Mouse (Mus musculus): ENCODE results near the gene Gpr157. TPM values are rescaled to one million over a fixed set of nuclear protein-coding genes. Genes with fewer than 3 reads are reported as not detected.
A peak's percentile ranks its signal among the peaks of the same experiment; 100 is the strongest.

Gene Gpr157
- polyA plus RNA-seq, 1 experiment from 2014 or later: 0.55 TPM

DNA sequence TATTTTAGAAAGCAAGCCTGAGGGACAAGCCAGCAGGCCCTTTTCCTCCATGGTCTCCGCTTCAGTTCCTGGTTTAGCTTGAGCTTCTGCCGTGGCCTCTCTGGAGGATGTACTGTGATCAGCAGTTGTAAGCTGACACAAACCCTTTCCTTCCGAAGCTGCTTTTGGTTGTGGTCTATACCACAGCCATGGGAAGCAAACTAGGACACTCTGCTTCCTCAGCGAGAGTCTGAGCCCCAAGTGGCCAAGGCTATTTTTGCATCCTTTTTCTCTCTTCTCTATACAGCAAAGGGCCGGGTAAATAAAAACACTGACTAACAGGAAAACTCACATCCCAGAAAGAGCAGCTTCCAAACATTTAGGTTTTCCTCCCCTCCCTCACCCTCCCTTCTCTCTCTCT lies 30.1 kb downstream of the Gpr157 start:
- TF ChIP-seq EP300 (optimal IDR thresholded peaks at IDR 0.05) (no peak), CTCF (IDR thresholded peaks at IDR 0.05; ENCODE audit: low read depth) (peak; percentile 45)
- Histone ChIP-seq H3K27me3 (ENCODE audit: control insufficient read depth, insufficient read depth, low read length) (no peaks in the 10 kb centered on the region), H3K27ac (replicated peaks) (no peak overlapping the region), H3K36me3 (ENCODE audit: control insufficient read depth, insufficient read depth, low read length) (no peaks in the 10 kb centered on the region), H3K4me1 (replicated peaks; ENCODE audit: control insufficient read depth, insufficient read depth) (no peaks in the 10 kb centered on the region), H3K4me2 (replicated peaks; ENCODE audit: low read depth) (no peak overlapping the region), H3K4me3 (ENCODE audit: low read depth, low read length) (no peak overlapping the region), H3K9ac (ENCODE audit: low read length) (no peak overlapping the region), H3K9me3 (ENCODE audit: control insufficient read depth, low read length) (no peaks in the 10 kb centered on the region)
- DNase-seq (ENCODE audit: low spot score) (no peak), ATAC-seq (ENCODE audit: low FRiP score, low TSS enrichment) (no peak)
- 43% methylated on average over 5 of the region's 5 CpGs for WGBS

DNA sequence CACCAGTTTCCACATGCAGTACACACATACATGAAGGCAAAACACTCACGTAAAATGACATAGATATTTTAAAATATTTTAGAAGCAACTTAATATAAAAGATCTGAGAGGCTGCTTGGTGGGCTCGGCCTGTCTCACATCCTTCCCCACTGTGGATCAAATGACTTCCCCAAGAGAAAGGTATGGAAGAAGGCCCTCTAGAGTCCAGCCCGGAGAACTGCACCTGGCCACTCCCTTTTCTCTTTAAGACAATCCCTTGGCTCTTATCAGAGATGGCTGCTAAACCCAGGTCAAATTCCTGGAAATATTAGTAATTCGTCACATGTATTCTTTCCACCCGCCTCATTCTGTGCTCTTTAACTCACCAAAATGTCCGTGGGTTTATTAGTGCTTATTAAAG lies 31.0 kb downstream of the Gpr157 start:
- ATAC-seq (ENCODE audit: low FRiP score, low TSS enrichment) (no peak), DNase-seq (ENCODE audit: low spot score) (no peak)
- 51% methylated on average over 6 of the region's 6 CpGs for WGBS
- peak; percentile 34 for TF ChIP-seq CTCF (IDR thresholded peaks at IDR 0.05; ENCODE audit: low read depth)
- no peak for TF ChIP-seq EP300 (optimal IDR thresholded peaks at IDR 0.05)
- H3K36me3 ChIP-seq (ENCODE audit: control insufficient read depth, insufficient read depth, low read length): no peaks in the 10 kb centered on the region
- no peak overlapping the region for H3K9ac ChIP-seq (ENCODE audit: low read length)
- no peak overlapping the region for H3K4me2 ChIP-seq (replicated peaks; ENCODE audit: low read depth)
- no peak overlapping the region for H3K27ac ChIP-seq (replicated peaks)
- H3K4me3 ChIP-seq (ENCODE audit: low read depth, low read length): no peak overlapping the region
- H3K27me3 ChIP-seq (ENCODE audit: control insufficient read depth, insufficient read depth, low read length): no peaks in the 10 kb centered on the region
- no peaks in the 10 kb centered on the region for H3K9me3 ChIP-seq (ENCODE audit: control insufficient read depth, low read length)
- H3K4me1 ChIP-seq (replicated peaks; ENCODE audit: control insufficient read depth, insufficient read depth): no peaks in the 10 kb centered on the region

- TF ChIP-seq CTCF (IDR thresholded peaks at IDR 0.05; ENCODE audit: low read depth) (no peak), EP300 (optimal IDR thresholded peaks at IDR 0.05) (no peak)
- Histone ChIP-seq H3K36me3 (ENCODE audit: control insufficient read depth, insufficient read depth, low read length) (no peaks in the 10 kb centered on the region), H3K9me3 (ENCODE audit: control insufficient read depth, low read length) (no peaks in the 10 kb centered on the region), H3K4me3 (ENCODE audit: low read depth, low read length) (no peak within 1 kb of the TSS), H3K9ac (ENCODE audit: low read length) (no peak within 1 kb of the TSS), H3K4me2 (replicated peaks; ENCODE audit: low read depth) (peak within 1 kb of the TSS; percentile 3; the same call in 1 of the 2 replicates), H3K4me1 (replicated peaks; ENCODE audit: control insufficient read depth, insufficient read depth) (no peaks in the 10 kb centered on the region), H3K27ac (replicated peaks) (no peak within 1 kb of the TSS), H3K27me3 (ENCODE audit: control insufficient read depth, insufficient read depth, low read length) (no peaks in the 10 kb centered on the region)
- WGBS: 19% methylated on average over 15 of the region's 15 CpGs
- no peak for DNase-seq (ENCODE audit: low spot score)
- no peak for ATAC-seq (ENCODE audit: low FRiP score, low TSS enrichment)
These were observed 31.9 kb downstream of the Gpr157 start, which contains the start of gene Slc2a5 for GRCm38 (mm10) chr4:150119055-150119454. Slc2a5 (plus strand) TSS chr4:150119283.

GRCm38 (mm10) chr4:150119640-150120039 lies 32.5 kb downstream of the Gpr157 start:
- no peak overlapping the region for H3K9ac ChIP-seq (ENCODE audit: low read length)
- no peak for ATAC-seq (ENCODE audit: low FRiP score, low TSS enrichment)
- no peak overlapping the region for H3K27ac ChIP-seq (replicated peaks)
- TF ChIP-seq EP300 (optimal IDR thresholded peaks at IDR 0.05) (no peak), CTCF (IDR thresholded peaks at IDR 0.05; ENCODE audit: low read depth) (no peak)
- no peaks in the 10 kb centered on the region for H3K9me3 ChIP-seq (ENCODE audit: control insufficient read depth, low read length)
- 0 out of 2 replicates have a peak overlapping the region, but pooled peaks have one; percentile 3 for H3K4me2 ChIP-seq (replicated peaks; ENCODE audit: low read depth)
- no peak for DNase-seq (ENCODE audit: low spot score)
- 50% methylated on average over 14 of the region's 14 CpGs for WGBS
- no peaks in the 10 kb centered on the region for H3K4me1 ChIP-seq (replicated peaks; ENCODE audit: control insufficient read depth, insufficient read depth)
- no peak overlapping the region for H3K4me3 ChIP-seq (ENCODE audit: low read depth, low read length)
- H3K27me3 ChIP-seq (ENCODE audit: control insufficient read depth, insufficient read depth, low read length): no peaks in the 10 kb centered on the region
- no peaks in the 10 kb centered on the region for H3K36me3 ChIP-seq (ENCODE audit: control insufficient read depth, insufficient read depth, low read length)

- no peak overlapping the region for H3K9ac ChIP-seq (ENCODE audit: low read length)
- H3K4me1 ChIP-seq (replicated peaks; ENCODE audit: control insufficient read depth, insufficient read depth): no peaks in the 10 kb centered on the region
- no peak overlapping the region for H3K27ac ChIP-seq (replicated peaks)
- WGBS: 32% methylated on average over 15 of the region's 15 CpGs
- ATAC-seq (ENCODE audit: low FRiP score, low TSS enrichment) (no peak; the same call in 1 of the 2 replicates), DNase-seq (ENCODE audit: low spot score) (no peak)
- H3K36me3 ChIP-seq (ENCODE audit: control insufficient read depth, insufficient read depth, low read length): no peaks in the 10 kb centered on the region
- no peaks in the 10 kb centered on the region for H3K27me3 ChIP-seq (ENCODE audit: control insufficient read depth, insufficient read depth, low read length)
- no peaks in the 10 kb centered on the region for H3K9me3 ChIP-seq (ENCODE audit: control insufficient read depth, low read length)
- TF ChIP-seq EP300 (optimal IDR thresholded peaks at IDR 0.05) (no peak), CTCF (IDR thresholded peaks at IDR 0.05; ENCODE audit: low read depth) (no peak)
- H3K4me2 ChIP-seq (replicated peaks; ENCODE audit: low read depth): no peak overlapping the region
- H3K4me3 ChIP-seq (ENCODE audit: low read depth, low read length): no peak overlapping the region
These were observed 33.1 kb downstream of the Gpr157 start for GRCm38 (mm10) chr4:150120173-150120833.

DNA sequence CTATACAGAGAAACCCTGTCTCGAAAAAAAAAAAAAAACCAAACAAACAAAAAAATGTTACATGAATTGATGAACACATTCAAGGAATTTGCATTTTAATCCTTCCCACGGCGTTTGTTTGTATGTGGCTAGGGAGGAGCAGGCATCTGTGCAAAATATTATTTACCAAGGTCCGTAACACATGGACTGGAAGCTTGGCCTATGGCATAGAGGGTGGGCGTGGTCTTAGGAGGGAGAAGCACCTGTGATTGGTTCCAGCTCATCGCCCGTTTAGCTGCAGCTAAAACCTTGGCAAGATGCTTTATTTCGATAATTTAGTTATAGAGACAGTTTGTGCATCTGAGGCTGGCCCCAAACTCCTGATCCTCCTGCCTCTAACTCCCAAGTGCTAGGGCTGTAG lies 34.3 kb downstream of the Gpr157 start:
- Histone ChIP-seq H3K4me1 (replicated peaks; ENCODE audit: control insufficient read depth, insufficient read depth) (no peaks in the 10 kb centered on the region), H3K36me3 (ENCODE audit: control insufficient read depth, insufficient read depth, low read length) (no peaks in the 10 kb centered on the region), H3K4me3 (ENCODE audit: low read depth, low read length) (no peak overlapping the region), H3K27ac (replicated peaks) (no peak overlapping the region), H3K9me3 (ENCODE audit: control insufficient read depth, low read length) (no peaks in the 10 kb centered on the region), H3K4me2 (replicated peaks; ENCODE audit: low read depth) (no peak overlapping the region), H3K9ac (ENCODE audit: low read length) (no peak overlapping the region), H3K27me3 (ENCODE audit: control insufficient read depth, insufficient read depth, low read length) (no peaks in the 10 kb centered on the region)
- DNase-seq (ENCODE audit: low spot score) (no peak), ATAC-seq (ENCODE audit: low FRiP score, low TSS enrichment) (no peak)
- TF ChIP-seq EP300 (optimal IDR thresholded peaks at IDR 0.05) (no peak), CTCF (IDR thresholded peaks at IDR 0.05; ENCODE audit: low read depth) (no peak)
- 61% methylated on average over 8 of the region's 8 CpGs for WGBS

All from stomach, postnatal 0 days (tissue).